Mouse (Mus musculus) lung, postnatal 0 days (tissue): Measurements from ENCODE around the gene Fkbp2. TPM values are rescaled to one million over a fixed set of nuclear protein-coding genes. Genes with fewer than 3 reads are reported as not detected.

Source experiments
- ATAC-seq: fragments of 200-750 bp; cut with Nextera tagmentation; 2 replicates; pipeline ENCODE4 v1.8.0; 2017; ENCODE audit warnings: moderate library complexity
- DNase-seq: peaks from one replicate; pipeline ENCODE4 v3.0.0-alpha.2; 2016; ENCODE audit warnings: low spot score
- H3K27ac ChIP-seq: fragments of 300-500 bp; sonication (generic); 2 replicates; pipeline ENCODE4 v1.5.1; 2014; ENCODE audit warnings: antibody characterized with exemption, mild to moderate bottlenecking, low read length, mixed read lengths
- H3K27me3 ChIP-seq: fragments of 300-500 bp; sonication (generic); replicated peaks from 2 replicates; pipeline ENCODE4 v1.6.1; 2014; ENCODE audit warnings: low read length, mixed read lengths; ENCODE audit not compliant: insufficient read depth
- H3K36me3 ChIP-seq: fragments of 300-500 bp; sonication (generic); 2 replicates; pipeline ENCODE4 v1.6.1; 2014; ENCODE audit warnings: low read length, mixed read lengths; ENCODE audit not compliant: insufficient read depth
- H3K4me1 ChIP-seq: fragments of 300-500 bp; sonication (generic); 2 replicates; pipeline ENCODE4 v1.6.1; 2014; ENCODE audit warnings: antibody characterized with exemption, low read depth, low read length, mixed read lengths; ENCODE audit not compliant: insufficient read depth
- H3K4me2 ChIP-seq: fragments of 300-500 bp; sonication (generic); replicated peaks from 2 replicates; pipeline ENCODE4 v1.6.1; 2014; ENCODE audit warnings: low read depth, mild to moderate bottlenecking, low read length, moderate library complexity, mixed read lengths
- H3K4me3 ChIP-seq: fragments of 300-500 bp; sonication (generic); 2 replicates; pipeline ENCODE4 v1.5.1; 2014; ENCODE audit warnings: low read depth, low read length
- H3K9ac ChIP-seq: fragments of 300-500 bp; sonication (generic); replicated peaks from 2 replicates; pipeline ENCODE4 v1.6.1; 2014; ENCODE audit warnings: low read depth, mild to moderate bottlenecking
- H3K9me3 ChIP-seq: fragments of 300-500 bp; sonication (generic); 2 replicates; pipeline ENCODE4 v1.6.1; 2016; ENCODE audit warnings: low read length, mixed read lengths
- CTCF ChIP-seq: IDR thresholded peaks from 2 replicates; pipeline ENCODE4 v1.5.1; 2016; ENCODE audit warnings: antibody characterized with exemption, mild to moderate bottlenecking
- EP300 ChIP-seq: IDR thresholded peaks from 2 replicates; pipeline ENCODE4 v1.6.1; 2016; ENCODE audit warnings: antibody characterized with exemption, mild to moderate bottlenecking, control low read depth
- WGBS: fragments of 180-500 bp; shearing (Covaris S2); extraction: QIAGEN DNeasy Blood & Tissue Kit; methylation state at CpG from one replicate; pipeline ENCODE4 v1.1.7; 2014; 5-methylcytosine and 5-hydroxymethylcytosine counted together
- polyA plus RNA-seq: library from polyadenylated mRNA; unstranded; fragments of >200 nt; fragmentation: Nextera tagmentation; extraction: Ambion mirVana; gene quantifications from 2 replicates; pipeline ENCODE4 v1.2.1, GENCODE M21; 2015

Gene Fkbp2
- polyA plus RNA-seq, 1 experiment from 2014 or later: 107 TPM

DNA sequence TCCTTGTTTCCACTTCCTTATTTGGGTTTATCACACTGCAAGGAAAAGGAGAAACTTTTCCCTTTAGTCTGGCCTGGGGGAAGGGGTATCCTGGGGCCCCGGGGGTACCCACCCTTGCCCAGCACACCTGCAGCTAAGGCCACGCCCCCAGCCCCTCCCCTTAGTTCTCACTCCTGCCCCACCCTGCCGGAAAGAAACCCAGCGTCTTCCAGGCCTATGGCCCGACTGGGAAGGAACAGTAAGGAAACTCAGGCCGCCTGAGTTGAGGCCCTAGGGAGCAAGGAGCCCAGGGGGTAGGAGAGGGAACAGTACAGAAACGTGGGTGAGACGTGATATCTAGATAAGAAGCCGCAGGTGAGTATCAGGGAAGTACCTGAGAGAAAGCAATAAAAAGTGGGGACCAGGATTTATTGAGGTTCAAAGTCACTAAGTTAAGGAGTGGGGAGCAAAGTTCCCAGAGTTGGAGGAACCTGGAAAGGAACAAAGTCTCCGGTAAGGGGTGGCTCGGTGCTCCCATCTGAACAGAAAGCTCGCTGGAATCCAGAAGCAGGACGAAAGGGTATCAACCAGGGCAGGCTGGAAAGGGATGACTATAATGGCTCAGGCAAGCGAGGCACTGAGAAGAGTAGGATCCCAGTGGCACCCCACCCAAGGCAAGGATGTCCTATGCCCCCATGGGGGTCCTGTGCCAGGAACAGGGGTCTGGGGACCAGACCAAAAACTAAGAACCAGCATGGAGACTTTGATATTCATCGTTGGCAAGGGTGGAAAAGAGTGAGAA lies 11.6 kb downstream of the Fkbp2 start:
- peak; percentile 12 for ATAC-seq
- Histone ChIP-seq H3K4me1 (peaks cover 21% of the 10 kb centered on the region), H3K9ac (peak overlapping the region; percentile 60), H3K36me3 (peaks cover 12% of the 10 kb centered on the region; the same call in 1 of the 2 replicates), H3K4me3 (peak overlapping the region; percentile 67), H3K4me2 (peak overlapping the region; percentile 80), H3K9me3 (no peaks in the 10 kb centered on the region), H3K27me3 (no peaks in the 10 kb centered on the region), H3K27ac (peak overlapping the region; percentile 39)
- 5% methylated on average over 15 of the region's 15 CpGs for WGBS
- peak; percentile 47 for DNase-seq
- TF ChIP-seq CTCF: no peak
- no peak for TF ChIP-seq EP300

DNA sequence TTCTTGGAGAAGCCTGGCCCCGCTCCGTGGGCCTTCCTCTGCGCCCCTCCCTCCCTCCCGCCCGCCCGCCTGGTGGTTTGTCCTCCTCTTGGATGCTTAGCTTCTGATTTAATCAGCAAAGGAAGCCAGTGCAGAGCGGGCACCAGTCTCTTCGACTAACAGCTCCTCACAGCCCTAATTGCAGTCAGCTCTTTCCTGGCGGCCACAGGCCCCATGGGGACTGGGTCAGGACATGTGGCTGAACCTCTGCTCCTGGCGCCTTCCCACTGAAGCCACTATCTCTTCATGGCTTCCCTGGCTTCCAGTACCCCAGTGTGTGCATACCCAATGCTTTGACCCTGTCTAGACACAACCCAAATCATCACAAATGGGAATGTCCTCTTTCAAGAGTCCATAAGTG lies 23.8 kb downstream of the Fkbp2 start:
- H3K4me2 ChIP-seq: no peak overlapping the region
- no peak for ATAC-seq
- no peak overlapping the region for H3K27ac ChIP-seq
- DNase-seq: no peak
- TF ChIP-seq EP300 (no peak), CTCF (no peak)
- peaks cover 41% of the 10 kb centered on the region for H3K36me3 ChIP-seq
- no peak overlapping the region for H3K9ac ChIP-seq
- 87% methylated on average over 10 of the region's 10 CpGs for WGBS
- H3K9me3 ChIP-seq: no peaks in the 10 kb centered on the region
- no peaks in the 10 kb centered on the region for H3K27me3 ChIP-seq
- H3K4me1 ChIP-seq: peaks cover 16% of the 10 kb centered on the region; the same call in 1 of the 2 replicates
- H3K4me3 ChIP-seq: no peak overlapping the region

DNA sequence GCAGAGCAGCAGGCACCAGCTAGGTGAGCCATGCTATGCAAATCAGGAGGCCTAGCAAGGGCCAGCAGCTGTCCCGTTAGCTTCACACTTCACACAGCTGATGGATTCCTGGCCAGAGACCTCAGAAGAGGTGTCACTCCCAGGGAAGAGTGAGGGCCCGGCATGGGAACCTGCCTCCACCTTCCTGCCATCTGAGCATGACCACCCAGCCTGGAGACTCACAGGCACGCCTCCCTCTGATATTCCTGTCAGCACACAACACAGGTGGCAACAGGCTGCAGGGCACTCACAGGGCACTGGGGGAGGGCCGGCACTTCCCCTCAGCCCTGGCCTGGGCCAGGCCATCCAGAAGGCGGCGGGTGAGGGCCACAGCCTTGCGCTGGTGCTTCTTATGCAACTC lies 24.9 kb downstream of the Fkbp2 start:
- peaks cover 41% of the 10 kb centered on the region for H3K36me3 ChIP-seq
- ATAC-seq (no peak), DNase-seq (no peak)
- peaks cover 16% of the 10 kb centered on the region; the same call in 1 of the 2 replicates for H3K4me1 ChIP-seq
- no peak overlapping the region for H3K4me2 ChIP-seq
- no peak overlapping the region for H3K4me3 ChIP-seq
- no peak overlapping the region for H3K9ac ChIP-seq
- H3K27ac ChIP-seq: no peak overlapping the region
- no peaks in the 10 kb centered on the region for H3K9me3 ChIP-seq
- TF ChIP-seq EP300: no peak
- WGBS: 78% methylated on average over 7 of the region's 7 CpGs
- H3K27me3 ChIP-seq: no peaks in the 10 kb centered on the region

DNA sequence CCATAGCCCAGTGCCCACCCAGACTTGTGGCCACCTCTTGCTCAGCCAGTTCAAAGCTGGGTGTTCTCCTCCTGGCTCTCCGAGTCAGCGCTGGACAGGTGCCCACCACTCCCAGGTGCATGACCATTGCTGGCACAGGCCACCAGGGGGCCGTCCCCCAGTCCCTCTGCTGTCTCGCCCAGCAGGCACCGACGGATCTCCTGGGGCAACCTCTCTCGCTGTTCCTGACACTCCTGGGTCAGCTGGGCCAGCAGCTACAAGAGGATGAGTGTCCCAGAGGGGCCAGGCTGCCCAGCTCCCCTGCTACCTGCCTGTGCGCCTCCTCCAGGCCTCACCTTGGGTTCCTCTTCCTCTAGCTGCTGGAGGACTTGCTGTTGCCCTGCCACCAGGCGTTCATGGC lies 26.3 kb downstream of the Fkbp2 start:
- no peak overlapping the region for H3K4me3 ChIP-seq
- 40% methylated on average over 9 of the region's 9 CpGs for WGBS
- H3K4me2 ChIP-seq: no peak overlapping the region
- TF ChIP-seq EP300: no peak
- TF ChIP-seq CTCF: peak; percentile 74
- no peak for ATAC-seq
- H3K27ac ChIP-seq: peak overlapping the region; percentile 99
- no peak overlapping the region for H3K9ac ChIP-seq
- peak; percentile 77 for DNase-seq
- H3K9me3 ChIP-seq: no peaks in the 10 kb centered on the region
- peaks cover 32% of the 10 kb centered on the region for H3K36me3 ChIP-seq
- H3K27me3 ChIP-seq: no peaks in the 10 kb centered on the region
- peaks cover 16% of the 10 kb centered on the region; the same call in 1 of the 2 replicates for H3K4me1 ChIP-seq

DNA sequence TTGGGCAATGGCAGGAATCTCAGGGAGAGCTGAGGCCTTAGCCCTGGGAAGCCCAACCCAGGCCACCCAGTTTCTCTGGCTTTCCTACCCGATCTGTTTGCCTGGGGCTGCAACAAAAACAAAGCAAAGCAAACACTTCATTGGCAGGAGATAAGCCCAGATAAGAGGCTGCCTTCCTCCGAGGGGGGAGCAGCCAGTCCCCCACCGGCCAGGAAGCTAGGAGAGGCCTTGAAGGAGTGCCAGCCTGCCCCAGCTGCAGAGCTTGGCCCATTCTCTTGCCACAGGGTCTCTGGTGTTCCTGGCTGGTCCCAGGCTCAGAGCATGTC lies 27.6 kb downstream of the Fkbp2 start:
- peak; percentile 60 for ATAC-seq

DNA sequence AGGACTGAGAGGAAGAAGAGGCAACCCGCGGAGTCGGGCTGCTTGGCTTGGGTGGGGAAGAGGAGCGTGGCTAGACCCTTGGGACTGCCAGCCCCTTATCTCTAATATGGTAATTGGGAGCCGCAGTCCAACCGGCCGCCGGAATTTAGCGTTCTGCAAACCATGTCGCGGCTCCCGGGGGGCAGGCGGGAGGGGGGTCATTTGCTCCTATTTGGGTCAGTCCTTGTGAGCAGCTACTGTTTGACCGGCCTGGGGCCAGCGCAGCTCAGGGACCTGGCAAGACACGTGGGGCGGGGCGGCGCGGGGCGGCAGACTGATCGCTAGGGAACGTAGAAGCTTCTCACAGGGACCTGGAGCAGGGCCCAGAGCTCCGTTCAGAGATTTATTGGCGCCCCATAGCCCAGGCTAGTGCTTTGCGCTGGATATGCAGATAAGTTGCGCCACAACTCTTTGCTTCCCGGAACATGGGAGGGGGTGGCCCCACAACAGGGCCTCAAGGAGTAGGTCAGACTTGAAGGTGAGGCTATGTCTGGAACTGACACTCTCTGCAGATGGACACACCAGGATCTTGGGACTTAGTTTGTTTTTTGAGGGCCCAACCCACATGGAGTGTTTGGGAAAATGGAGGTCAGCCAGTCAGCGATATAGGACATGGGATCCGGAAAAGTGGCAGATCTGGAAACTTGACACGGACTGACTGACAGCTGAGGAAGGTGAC lies 28.1 kb downstream of the Fkbp2 start:
- Histone ChIP-seq H3K27ac (peak overlapping the region; percentile 99), H3K4me3 (peak overlapping the region; percentile 64), H3K9ac (peak overlapping the region; percentile 72), H3K4me1 (peaks cover 16% of the 10 kb centered on the region; the same call in 1 of the 2 replicates), H3K27me3 (no peaks in the 10 kb centered on the region), H3K4me2 (peak overlapping the region; percentile 91), H3K9me3 (no peaks in the 10 kb centered on the region), H3K36me3 (0 out of 2 replicates have a peak, but pooled peaks cover 16% of the 10 kb centered on the region)
- under 1% methylated on average over 31 of the region's 31 CpGs for WGBS
- TF ChIP-seq CTCF (no peak), EP300 (no peak; the same call in 1 of the 2 replicates)
- ATAC-seq: peak; percentile 71
- peak; percentile 93 for DNase-seq

More for the DNA sequence above, 27.6 kb downstream of the Fkbp2 start:
- peak overlapping the region; percentile 8; the same call in 1 of the 2 replicates for H3K4me3 ChIP-seq
- H3K27ac ChIP-seq: peak overlapping the region; percentile 99
- H3K9me3 ChIP-seq: no peaks in the 10 kb centered on the region
- peaks cover 20% of the 10 kb centered on the region; the same call in 1 of the 2 replicates for H3K36me3 ChIP-seq
- H3K4me2 ChIP-seq: peak overlapping the region; percentile 91
- WGBS: 6% methylated on average over 3 of the region's 3 CpGs
- peaks cover 16% of the 10 kb centered on the region; the same call in 1 of the 2 replicates for H3K4me1 ChIP-seq
- H3K9ac ChIP-seq: peak overlapping the region; percentile 43
- TF ChIP-seq CTCF: no peak
- peak; percentile 59 for TF ChIP-seq EP300
- peak; percentile 91 for DNase-seq
- H3K27me3 ChIP-seq: no peaks in the 10 kb centered on the region
